Mouse (Mus musculus) heart, embryonic 13.5 days (tissue): ENCODE results near the gene Crebl2. TPM values are rescaled to one million over a fixed set of nuclear protein-coding genes. Genes with fewer than 3 reads are reported as not detected.

ENCODE experiments used
- ATAC-seq: fragments of 200-750 bp; cut with Nextera tagmentation; 2 replicates; pipeline ENCODE4 v1.8.0; 2017; ENCODE audit warnings: moderate TSS enrichment; ENCODE audit not compliant: insufficient number of reproducible peaks, low FRiP score, low TSS enrichment; ENCODE audit errors: extremely low read depth
- H3K27ac ChIP-seq: fragments of 300-500 bp; sonication (generic); replicated peaks from 2 replicates; pipeline ENCODE4 v1.5.1; 2015; ENCODE audit warnings: moderate library complexity, mild to moderate bottlenecking, inconsistent platforms
- H3K27me3 ChIP-seq: fragments of 300-500 bp; sonication (generic); replicated peaks from 2 replicates; pipeline ENCODE4 v1.6.1; 2015; ENCODE audit warnings: mild to moderate bottlenecking, inconsistent platforms
- H3K36me3 ChIP-seq: fragments of 300-500 bp; sonication (generic); 2 replicates; pipeline ENCODE4 v1.6.1; 2015; ENCODE audit warnings: mild to moderate bottlenecking, inconsistent platforms
- H3K4me1 ChIP-seq: fragments of 300-500 bp; sonication (generic); 2 replicates; pipeline ENCODE4 v1.6.1; 2015; ENCODE audit warnings: inconsistent platforms
- H3K4me2 ChIP-seq: fragments of 300-500 bp; sonication (generic); 2 replicates; pipeline ENCODE4 v1.6.1; 2015; ENCODE audit warnings: inconsistent platforms, mild to moderate bottlenecking, moderate library complexity
- H3K4me3 ChIP-seq: fragments of 300-500 bp; sonication (generic); 2 replicates; pipeline ENCODE4 v1.5.1; 2015; ENCODE audit warnings: moderate library complexity, mild to moderate bottlenecking, inconsistent platforms
- H3K9ac ChIP-seq: fragments of 300-500 bp; sonication (generic); 2 replicates; pipeline ENCODE4 v1.6.1; 2015; ENCODE audit warnings: inconsistent platforms, mild to moderate bottlenecking, moderate library complexity
- H3K9me3 ChIP-seq: fragments of 300-500 bp; sonication (generic); 2 replicates; pipeline ENCODE4 v1.6.1; 2016; ENCODE audit warnings: inconsistent platforms
- WGBS: fragments of 180-500 bp; shearing (Covaris S2); methylation state at CpG from one replicate; pipeline ENCODE4 v1.1.7; 2015; ENCODE audit warnings: mixed read lengths; 5-methylcytosine and 5-hydroxymethylcytosine counted together
- polyA plus RNA-seq: library from polyadenylated mRNA; unstranded; fragments of >200 nt; fragmentation: Nextera tagmentation; extraction: Ambion mirVana; gene quantifications from 2 replicates; pipeline ENCODE4 v1.2.1, GENCODE M21; 2015

The Crebl2 gene
- polyA plus RNA-seq, 1 experiment from 2014 or later = 1.8 TPM

DNA sequence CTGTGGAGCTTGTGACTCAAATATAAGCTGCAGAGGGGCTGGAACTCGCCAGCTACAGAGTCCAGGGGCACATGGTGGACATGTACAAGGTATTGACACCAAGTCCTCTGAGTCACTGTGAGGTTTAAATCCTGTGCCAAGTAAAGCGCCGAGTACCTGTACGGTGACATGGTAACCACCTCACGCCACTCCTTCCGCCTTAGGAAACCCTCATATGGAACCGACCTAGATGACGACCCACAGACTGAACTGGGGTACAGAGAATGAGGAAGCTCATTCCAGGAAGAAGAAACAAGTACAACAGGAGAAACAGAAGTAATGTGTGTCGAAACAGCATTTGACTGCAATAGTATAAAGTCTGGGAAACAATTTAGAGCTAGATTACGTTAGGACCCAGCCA, 33.7 kb upstream of the Crebl2 start:
- no peaks in the 10 kb centered on the region for H3K36me3 ChIP-seq
- no peak overlapping the region for H3K27ac ChIP-seq
- no peaks in the 10 kb centered on the region for H3K27me3 ChIP-seq
- H3K9ac ChIP-seq = no peak overlapping the region
- ATAC-seq = no peak
- no peak overlapping the region for H3K4me2 ChIP-seq
- 85% methylated on average over 10 of the region's 10 CpGs for WGBS
- no peaks in the 10 kb centered on the region for H3K9me3 ChIP-seq
- H3K4me3 ChIP-seq = no peak overlapping the region
- H3K4me1 ChIP-seq = peaks cover 13% of the 10 kb centered on the region

DNA sequence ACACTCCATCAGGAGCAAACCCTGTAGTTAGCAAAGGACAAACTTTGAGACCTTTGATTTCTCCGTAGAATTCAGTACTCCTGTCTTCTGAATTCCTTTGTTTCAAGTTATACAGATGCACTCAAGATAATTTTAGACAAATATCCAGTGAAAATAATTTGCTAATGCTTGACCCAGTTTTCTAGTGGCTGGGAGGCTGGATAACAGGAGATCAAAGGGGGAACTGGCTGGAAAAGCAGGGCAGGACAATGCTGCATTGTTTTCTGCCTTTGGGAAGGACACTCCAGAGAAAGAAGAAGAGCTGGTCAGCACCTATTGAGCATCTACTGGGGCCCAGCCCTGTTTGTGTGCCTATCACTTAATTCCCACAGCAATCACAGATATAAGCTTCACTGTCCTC, 28.5 kb upstream of the Crebl2 start:
- no peaks in the 10 kb centered on the region for H3K27me3 ChIP-seq
- H3K4me3 ChIP-seq = no peak overlapping the region
- H3K27ac ChIP-seq = no peak overlapping the region
- WGBS = 64% methylated on average over 1 of the region's 1 CpGs
- H3K9ac ChIP-seq = no peak overlapping the region
- H3K4me2 ChIP-seq = no peak overlapping the region
- H3K9me3 ChIP-seq = no peaks in the 10 kb centered on the region
- no peaks in the 10 kb centered on the region for H3K36me3 ChIP-seq
- no peaks in the 10 kb centered on the region; the same call in 1 of the 2 replicates for H3K4me1 ChIP-seq
- no peak for ATAC-seq

DNA sequence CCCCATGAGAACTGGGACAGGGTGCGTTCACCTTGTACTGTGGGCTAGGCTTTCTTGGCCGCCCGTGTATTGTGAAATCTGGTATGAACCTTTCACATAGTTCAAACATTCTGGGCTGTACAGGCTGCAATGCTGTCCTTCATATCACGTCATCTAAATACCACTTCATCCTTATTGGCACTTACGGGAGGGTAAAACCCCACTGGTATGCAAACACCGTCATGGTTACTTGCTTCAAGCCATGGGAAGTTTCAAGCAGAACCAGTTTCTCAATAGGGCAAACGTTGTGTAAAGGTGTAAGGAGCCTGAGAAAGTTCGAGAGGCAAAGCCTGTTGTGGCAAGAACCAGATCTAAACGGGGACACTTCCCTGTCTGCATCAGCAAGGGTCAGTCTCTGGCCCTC, 27.3 kb upstream of the Crebl2 start:
- no peak for ATAC-seq
- H3K27me3 ChIP-seq = no peaks in the 10 kb centered on the region
- H3K36me3 ChIP-seq = no peaks in the 10 kb centered on the region
- H3K4me1 ChIP-seq = no peaks in the 10 kb centered on the region; the same call in 1 of the 2 replicates
- no peak overlapping the region for H3K4me3 ChIP-seq
- H3K9ac ChIP-seq = no peak overlapping the region
- no peak overlapping the region for H3K27ac ChIP-seq
- H3K4me2 ChIP-seq = no peak overlapping the region
- no peaks in the 10 kb centered on the region for H3K9me3 ChIP-seq
- WGBS = 66% methylated on average over 9 of the region's 9 CpGs

DNA sequence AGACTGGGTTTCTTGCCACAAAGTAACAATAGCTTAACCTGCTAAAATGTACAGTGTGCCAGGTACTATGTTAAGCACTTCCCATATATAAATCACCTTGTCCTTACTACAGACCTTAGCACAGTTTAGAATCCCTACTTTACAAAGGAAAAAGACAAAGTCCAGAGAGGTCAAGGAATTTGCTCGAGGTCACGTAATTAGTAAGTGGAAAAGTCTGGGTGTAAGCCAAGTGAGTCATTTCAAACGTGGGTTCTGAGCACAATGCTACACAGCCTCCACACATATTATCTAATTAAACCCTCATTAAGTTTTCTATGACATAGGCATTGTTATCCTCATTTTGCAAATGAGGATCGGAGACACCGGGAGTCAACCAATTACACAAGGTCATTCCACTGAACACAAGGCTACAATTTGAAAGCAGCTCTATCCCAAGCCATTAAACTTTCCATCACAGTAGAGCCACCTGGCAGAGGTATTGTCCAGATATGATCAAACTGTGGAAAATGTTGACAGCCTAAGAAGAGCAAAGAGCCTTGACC, 25.1 kb upstream of the Crebl2 start:
- H3K4me1 ChIP-seq = no peaks in the 10 kb centered on the region
- no peak overlapping the region for H3K27ac ChIP-seq
- ATAC-seq = no peak
- no peaks in the 10 kb centered on the region for H3K36me3 ChIP-seq
- no peak overlapping the region for H3K4me3 ChIP-seq
- H3K9me3 ChIP-seq = no peaks in the 10 kb centered on the region
- H3K4me2 ChIP-seq = no peak overlapping the region
- no peak overlapping the region for H3K9ac ChIP-seq
- 71% methylated on average over 5 of the region's 5 CpGs for WGBS
- H3K27me3 ChIP-seq = no peaks in the 10 kb centered on the region

DNA sequence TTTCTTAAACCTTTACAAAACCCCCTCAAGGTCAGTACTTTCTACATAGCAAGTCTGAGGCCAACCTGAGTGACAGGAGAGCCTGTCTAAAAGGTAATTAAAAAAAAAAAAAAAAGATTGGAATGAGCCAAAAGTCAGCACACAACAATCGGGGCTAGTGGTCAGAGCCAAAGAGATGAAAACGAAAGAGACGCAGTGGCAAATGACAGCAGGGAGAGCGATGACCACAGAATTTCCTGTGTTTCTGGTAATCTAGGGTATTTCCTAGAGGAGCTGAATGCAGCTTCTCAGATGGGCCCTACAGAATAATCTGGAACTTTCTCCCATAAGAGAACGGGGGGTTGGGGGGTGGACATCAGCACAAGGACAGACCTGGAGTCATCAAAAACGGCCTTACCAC, 23.8 kb upstream of the Crebl2 start:
- H3K4me2 ChIP-seq = no peak overlapping the region
- H3K27me3 ChIP-seq = no peaks in the 10 kb centered on the region
- no peaks in the 10 kb centered on the region for H3K36me3 ChIP-seq
- no peaks in the 10 kb centered on the region for H3K4me1 ChIP-seq
- no peak overlapping the region for H3K4me3 ChIP-seq
- no peaks in the 10 kb centered on the region for H3K9me3 ChIP-seq
- H3K9ac ChIP-seq = no peak overlapping the region
- H3K27ac ChIP-seq = no peak overlapping the region
- 71% methylated on average over 6 of the region's 6 CpGs for whole genome bisulfite sequencing
- ATAC-seq = no peak

DNA sequence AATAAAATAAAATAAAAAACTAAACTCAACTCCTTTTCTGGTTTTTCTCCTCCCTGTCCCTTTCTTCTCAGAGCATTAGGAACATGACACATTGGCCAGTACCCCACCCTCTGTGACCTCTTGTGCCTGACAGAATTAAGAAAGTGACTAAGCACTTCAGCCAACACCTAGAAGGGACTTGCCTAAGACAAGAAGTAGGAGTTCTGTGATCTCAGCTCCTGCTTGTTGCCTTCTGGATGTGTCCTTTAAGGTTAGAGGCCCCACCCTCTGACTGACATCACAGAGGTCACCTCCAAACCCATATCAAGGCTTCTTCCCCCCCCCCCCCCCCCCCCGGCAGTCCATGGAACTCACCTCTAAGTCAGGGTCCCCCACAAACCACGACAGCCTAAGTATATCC, 22.9 kb upstream of the Crebl2 start:
- Histone ChIP-seq H3K9me3 (no peaks in the 10 kb centered on the region), H3K4me2 (no peak overlapping the region), H3K27ac (no peak overlapping the region), H3K4me3 (no peak overlapping the region), H3K9ac (no peak overlapping the region), H3K4me1 (no peaks in the 10 kb centered on the region), H3K36me3 (no peaks in the 10 kb centered on the region), H3K27me3 (no peaks in the 10 kb centered on the region)
- ATAC-seq = no peak
- WGBS = 69% methylated on average over 1 of the region's 2 CpGs

DNA sequence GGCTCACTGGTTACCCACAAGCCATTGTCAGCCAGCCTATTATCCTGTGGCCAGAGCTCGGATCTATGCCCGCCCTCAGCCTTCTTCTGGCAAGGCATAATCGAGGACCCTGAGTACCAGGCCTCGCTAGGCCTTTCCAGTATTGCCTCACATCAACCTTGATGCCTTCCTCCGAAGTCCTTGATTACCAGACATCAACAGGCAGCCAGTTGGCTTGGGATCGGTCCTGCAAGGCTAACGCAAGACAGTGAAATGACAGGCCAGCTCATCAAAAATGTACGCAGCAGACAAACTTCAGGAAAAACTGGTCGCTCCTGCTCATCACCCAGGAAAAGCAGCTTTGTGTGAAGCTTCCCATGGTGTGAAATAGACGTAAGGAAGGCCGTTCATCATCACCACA, 22.2 kb upstream of the Crebl2 start:
- Histone ChIP-seq H3K27me3 (no peaks in the 10 kb centered on the region), H3K9me3 (no peaks in the 10 kb centered on the region), H3K9ac (no peak overlapping the region), H3K4me2 (no peak overlapping the region), H3K36me3 (no peaks in the 10 kb centered on the region), H3K4me1 (no peaks in the 10 kb centered on the region), H3K4me3 (no peak overlapping the region), H3K27ac (no peak overlapping the region)
- WGBS = 86% methylated on average over 11 of the region's 11 CpGs
- no peak for ATAC-seq

DNA sequence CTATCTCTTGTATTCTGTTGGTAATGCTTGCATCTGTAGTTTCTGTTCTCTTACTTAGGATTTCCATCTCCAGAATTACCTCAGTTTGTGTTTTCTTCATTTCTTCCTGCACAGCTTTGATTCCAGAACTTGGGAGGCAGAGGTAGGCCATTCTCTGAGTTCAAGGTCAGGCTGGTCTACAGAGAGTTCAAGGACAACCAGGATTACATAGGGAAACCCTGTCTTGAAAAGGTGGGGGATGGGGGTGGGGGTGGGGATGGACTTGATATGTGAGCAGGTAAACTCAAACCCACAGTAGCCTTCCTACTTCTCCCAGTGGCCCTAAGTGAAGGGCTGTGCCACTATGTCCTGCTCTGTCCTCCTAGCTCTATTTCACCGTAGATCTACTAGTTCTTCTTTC, 16.9 kb upstream of the Crebl2 start:
- H3K27ac ChIP-seq = no peak overlapping the region
- H3K27me3 ChIP-seq = no peaks in the 10 kb centered on the region
- no peaks in the 10 kb centered on the region for H3K36me3 ChIP-seq
- no peak overlapping the region for H3K9ac ChIP-seq
- H3K4me2 ChIP-seq = no peak overlapping the region
- H3K9me3 ChIP-seq = no peaks in the 10 kb centered on the region
- H3K4me3 ChIP-seq = no peak overlapping the region
- ATAC-seq = no peak
- peaks cover 7% of the 10 kb centered on the region for H3K4me1 ChIP-seq
- WGBS = 73% methylated on average over 1 of the region's 1 CpGs

DNA sequence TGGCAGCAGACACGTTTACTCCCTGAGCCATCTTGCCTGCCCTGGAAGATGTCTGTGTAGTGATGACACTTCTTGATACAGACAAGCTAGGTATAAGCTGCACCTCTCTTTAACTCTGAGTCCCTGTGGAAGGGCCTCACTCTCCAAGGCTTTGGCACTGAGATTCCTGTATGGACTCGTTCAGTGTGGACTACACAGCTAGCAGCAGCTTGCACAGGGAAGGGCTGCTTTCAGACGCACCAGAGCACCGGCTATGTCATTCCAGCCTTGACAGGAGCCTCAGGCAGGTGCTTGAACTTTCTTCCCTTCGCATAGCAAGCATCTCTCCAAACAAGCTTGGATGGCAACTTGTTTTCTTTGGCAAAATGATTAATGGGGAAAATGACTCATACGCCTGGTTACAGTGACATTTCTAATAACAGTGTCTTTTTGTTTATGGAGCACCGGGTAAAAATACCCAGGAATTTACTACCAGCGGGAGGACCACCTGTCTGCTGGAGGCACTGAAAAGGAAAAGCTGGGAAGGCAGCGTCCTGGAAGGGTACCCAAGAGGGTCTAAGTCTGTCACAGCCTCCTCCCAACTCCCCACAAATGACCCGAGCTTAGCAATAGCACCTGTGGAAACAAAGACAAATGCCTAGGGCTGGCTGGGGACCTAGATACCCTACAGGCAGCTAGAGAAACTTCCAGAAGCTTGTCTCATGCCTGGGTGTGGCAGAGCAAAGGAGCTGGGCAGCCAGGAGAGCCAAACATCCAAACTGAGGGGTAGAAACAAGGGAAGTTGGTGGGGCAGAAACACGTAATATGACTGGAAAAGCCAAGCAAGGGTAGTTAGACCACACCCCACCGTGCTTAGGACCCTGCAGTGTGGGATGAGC, 12.7 kb upstream of the Crebl2 start:
- H3K4me2 ChIP-seq = no peak overlapping the region
- no peak overlapping the region for H3K9ac ChIP-seq
- 44% methylated on average over 12 of the region's 12 CpGs for WGBS
- no peaks in the 10 kb centered on the region for H3K9me3 ChIP-seq
- ATAC-seq = no peak
- no peak overlapping the region for H3K27ac ChIP-seq
- no peaks in the 10 kb centered on the region for H3K27me3 ChIP-seq
- no peaks in the 10 kb centered on the region for H3K36me3 ChIP-seq
- H3K4me1 ChIP-seq = peaks cover 7% of the 10 kb centered on the region
- H3K4me3 ChIP-seq = no peak overlapping the region

DNA sequence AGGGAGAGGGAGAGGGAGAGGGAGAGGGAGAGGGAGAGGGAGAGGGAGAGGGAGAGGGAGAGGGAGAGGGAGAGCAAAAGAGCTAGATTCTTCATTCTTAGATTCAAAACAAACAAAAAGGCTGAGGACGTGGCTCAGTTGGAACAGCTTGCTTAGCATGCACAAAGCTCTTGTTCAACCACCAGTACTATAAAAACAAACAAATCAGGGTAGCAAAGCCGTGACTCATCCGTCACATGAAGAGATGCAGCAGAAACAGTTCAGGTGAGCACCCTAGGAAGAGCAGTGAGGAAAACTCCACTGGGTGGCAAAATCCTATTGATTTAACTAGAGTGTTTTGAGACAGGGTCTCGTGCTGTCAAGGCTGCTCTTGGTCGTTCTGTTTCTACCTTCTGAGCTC, 10.2 kb upstream of the Crebl2 start:
- H3K9ac ChIP-seq = no peak overlapping the region
- 44% methylated on average over 5 of the region's 5 CpGs for WGBS
- H3K4me3 ChIP-seq = no peak overlapping the region
- peaks cover 7% of the 10 kb centered on the region for H3K4me1 ChIP-seq
- H3K27me3 ChIP-seq = no peaks in the 10 kb centered on the region
- ATAC-seq = no peak
- H3K4me2 ChIP-seq = no peak overlapping the region
- no peaks in the 10 kb centered on the region for H3K36me3 ChIP-seq
- no peak overlapping the region for H3K27ac ChIP-seq
- H3K9me3 ChIP-seq = no peaks in the 10 kb centered on the region

DNA sequence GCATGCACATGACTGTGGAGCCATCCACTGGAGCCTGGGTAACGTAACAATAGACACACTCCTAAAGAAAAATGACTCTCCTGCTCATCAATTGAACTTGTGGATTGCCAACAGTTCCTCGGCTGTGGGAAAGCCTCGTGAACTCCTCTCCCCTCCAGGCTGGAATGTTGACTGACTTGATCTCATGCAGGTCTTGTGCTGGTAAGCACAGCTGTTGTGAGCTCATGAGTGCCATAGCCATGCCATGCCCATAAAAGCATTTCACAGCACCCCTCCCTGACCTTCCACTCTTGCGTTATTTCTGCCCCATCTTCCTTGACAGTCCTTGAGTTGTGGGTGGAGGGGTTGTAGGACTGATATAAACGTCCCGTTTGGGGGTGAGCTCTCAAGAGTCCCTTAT, 9.5 kb upstream of the Crebl2 start:
- ATAC-seq = no peak
- Histone ChIP-seq H3K27ac (no peak overlapping the region), H3K9me3 (no peaks in the 10 kb centered on the region), H3K9ac (no peak overlapping the region), H3K27me3 (no peaks in the 10 kb centered on the region), H3K4me2 (no peak overlapping the region), H3K36me3 (no peaks in the 10 kb centered on the region), H3K4me1 (peaks cover 7% of the 10 kb centered on the region), H3K4me3 (no peak overlapping the region)
- 61% methylated on average over 6 of the region's 6 CpGs for WGBS

DNA sequence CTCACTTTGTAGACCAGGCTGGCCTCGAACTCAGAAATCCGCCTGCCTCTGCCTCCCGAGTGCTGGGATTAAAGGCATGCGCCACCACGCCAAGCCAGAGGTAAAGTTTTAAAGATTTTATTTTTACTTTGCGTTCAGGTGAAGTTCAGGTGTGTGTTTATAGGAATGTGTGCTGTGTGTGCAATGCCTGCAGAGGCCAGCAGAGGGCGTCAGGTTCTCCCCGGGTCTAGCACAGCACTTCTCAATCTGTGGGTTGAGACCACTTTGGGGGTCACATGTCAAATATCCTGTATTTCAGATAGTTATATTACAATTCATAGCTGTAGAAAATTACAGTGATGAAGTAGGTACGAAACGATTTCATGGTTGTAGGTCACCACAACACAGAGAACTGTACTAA, 7.1 kb upstream of the Crebl2 start:
- Histone ChIP-seq H3K9me3 (no peaks in the 10 kb centered on the region), H3K9ac (no peak overlapping the region), H3K27ac (no peak overlapping the region), H3K27me3 (no peaks in the 10 kb centered on the region), H3K4me3 (no peak overlapping the region), H3K4me1 (peaks cover 5% of the 10 kb centered on the region), H3K36me3 (no peaks in the 10 kb centered on the region), H3K4me2 (no peak overlapping the region)
- WGBS = 61% methylated on average over 10 of the region's 10 CpGs
- ATAC-seq = no peak
